Mouse (Mus musculus) ES-Bruce4 (cell line): ENCODE data around the gene Acoxl. TPM values are rescaled to one million over a fixed set of nuclear protein-coding genes. Genes with fewer than 3 reads are reported as not detected.

Source experiments
- H3K27ac ChIP-seq: 2 replicates; pipeline ENCODE4 v1.5.1; 2012; ENCODE audit warnings: low read length, inconsistent platforms; ENCODE audit not compliant: insufficient read depth
- H3K27me3 ChIP-seq: 2 replicates; pipeline ENCODE4 v1.6.1; 2012; ENCODE audit warnings: mild to moderate bottlenecking, low read length, inconsistent platforms; ENCODE audit not compliant: control insufficient read depth, poor library complexity, insufficient read depth, severe bottlenecking
- H3K36me3 ChIP-seq: 2 replicates; pipeline ENCODE4 v1.6.1; 2012; ENCODE audit warnings: inconsistent platforms, mild to moderate bottlenecking, low read length, moderate library complexity; ENCODE audit not compliant: control insufficient read depth, poor library complexity, insufficient read depth, severe bottlenecking
- H3K4me1 ChIP-seq: one replicate; pipeline ENCODE4 v1.8.1; 2011; ENCODE audit warnings: low read length; ENCODE audit not compliant: control insufficient read depth, insufficient read depth
- H3K4me3 ChIP-seq: 2 replicates; pipeline ENCODE4 v1.5.1; 2011; ENCODE audit warnings: low read depth, mild to moderate bottlenecking, low read length
- H3K9ac ChIP-seq: 2 replicates; pipeline ENCODE4 v1.6.1; 2012; ENCODE audit warnings: low read depth, mild to moderate bottlenecking, inconsistent platforms; ENCODE audit not compliant: poor library complexity, severe bottlenecking
- H3K9me3 ChIP-seq: replicated peaks from 2 replicates; pipeline ENCODE4 v1.6.1; 2012; ENCODE audit warnings: mild to moderate bottlenecking, low read length, inconsistent platforms; ENCODE audit not compliant: control insufficient read depth, poor library complexity, insufficient read depth, severe bottlenecking
- CTCF ChIP-seq: IDR thresholded peaks from one replicate; pipeline ENCODE4 v1.8.1; 2011; ENCODE audit warnings: low read depth, low read length
- EP300 ChIP-seq: IDR thresholded peaks from 2 replicates; pipeline ENCODE4 v1.6.1; 2011; ENCODE audit warnings: low read depth, low read length; ENCODE audit not compliant: insufficient read depth
- POLR2A ChIP-seq: IDR thresholded peaks from one replicate; pipeline ENCODE4 v1.8.1; 2011; ENCODE audit warnings: low read length; ENCODE audit not compliant: insufficient read depth
- polyA plus RNA-seq: library from polyadenylated mRNA; stranded (reverse); fragments of >200 nt; gene quantifications from 2 replicates; pipeline ENCODE4 v1.2.4, GENCODE M21; 2011; ENCODE audit warnings: low read depth; ENCODE audit not compliant: missing spikeins, insufficient read depth, insufficient read length

Gene Acoxl
- polyA plus RNA-seq, 1 experiment = not detected

GRCm38 (mm10) chr2:128015602-128016001 lies 176.9 kb downstream of the Acoxl start:
- Histone ChIP-seq H3K36me3 (no peaks in the 10 kb centered on the region), H3K9ac (no peak overlapping the region), H3K9me3 (no peaks in the 10 kb centered on the region), H3K27me3 (no peaks in the 10 kb centered on the region), H3K4me3 (no peak overlapping the region), H3K4me1 (no peaks in the 10 kb centered on the region), H3K27ac (no peak overlapping the region)
- TF ChIP-seq POLR2A (no peak), EP300 (no peak), CTCF (no peak)

- Histone ChIP-seq H3K9me3 (no peaks in the 10 kb centered on the region), H3K9ac (no peak overlapping the region), H3K4me1 (no peaks in the 10 kb centered on the region), H3K27me3 (no peaks in the 10 kb centered on the region), H3K27ac (no peak overlapping the region), H3K36me3 (no peaks in the 10 kb centered on the region), H3K4me3 (no peak overlapping the region)
- TF ChIP-seq POLR2A = no peak
- TF ChIP-seq CTCF = no peak
- no peak for TF ChIP-seq EP300
Observed at GRCm38 (mm10) chr2:128020039-128020907, 181.6 kb downstream of the Acoxl start.

GRCm38 (mm10) chr2:128020908-128021193 lies 182.2 kb downstream of the Acoxl start:
- Histone ChIP-seq H3K27me3 (no peaks in the 10 kb centered on the region), H3K27ac (no peak overlapping the region), H3K4me1 (no peaks in the 10 kb centered on the region), H3K9me3 (no peaks in the 10 kb centered on the region), H3K36me3 (no peaks in the 10 kb centered on the region), H3K4me3 (no peak overlapping the region), H3K9ac (no peak overlapping the region)
- TF ChIP-seq POLR2A = no peak
- TF ChIP-seq EP300 = no peak
- no peak for TF ChIP-seq CTCF

- Histone ChIP-seq H3K9me3 (no peaks in the 10 kb centered on the region), H3K4me3 (no peak overlapping the region), H3K27me3 (no peaks in the 10 kb centered on the region), H3K27ac (no peak overlapping the region), H3K36me3 (no peaks in the 10 kb centered on the region), H3K4me1 (no peaks in the 10 kb centered on the region), H3K9ac (no peak overlapping the region)
- TF ChIP-seq POLR2A (no peak), CTCF (no peak), EP300 (no peak)
Observed at GRCm38 (mm10) chr2:128023855-128024254, 185.2 kb downstream of the Acoxl start.

GRCm38 (mm10) chr2:128027696-128028095 lies 189.0 kb downstream of the Acoxl start:
- no peaks in the 10 kb centered on the region for H3K36me3 ChIP-seq
- TF ChIP-seq EP300 = no peak
- TF ChIP-seq POLR2A = no peak
- no peak for TF ChIP-seq CTCF
- H3K4me1 ChIP-seq = no peaks in the 10 kb centered on the region
- no peak overlapping the region for H3K9ac ChIP-seq
- H3K9me3 ChIP-seq = no peaks in the 10 kb centered on the region
- no peaks in the 10 kb centered on the region for H3K27me3 ChIP-seq
- H3K4me3 ChIP-seq = no peak overlapping the region
- no peak overlapping the region for H3K27ac ChIP-seq

GRCm38 (mm10) chr2:128029968-128030367 lies 191.3 kb downstream of the Acoxl start:
- H3K4me3 ChIP-seq = no peak overlapping the region
- H3K27ac ChIP-seq = no peak overlapping the region
- no peak overlapping the region for H3K9ac ChIP-seq
- no peaks in the 10 kb centered on the region for H3K9me3 ChIP-seq
- no peaks in the 10 kb centered on the region for H3K4me1 ChIP-seq
- no peaks in the 10 kb centered on the region for H3K27me3 ChIP-seq
- H3K36me3 ChIP-seq = no peaks in the 10 kb centered on the region
- TF ChIP-seq POLR2A = no peak
- no peak for TF ChIP-seq EP300
- TF ChIP-seq CTCF = no peak
